In the genomic region with DNA sequence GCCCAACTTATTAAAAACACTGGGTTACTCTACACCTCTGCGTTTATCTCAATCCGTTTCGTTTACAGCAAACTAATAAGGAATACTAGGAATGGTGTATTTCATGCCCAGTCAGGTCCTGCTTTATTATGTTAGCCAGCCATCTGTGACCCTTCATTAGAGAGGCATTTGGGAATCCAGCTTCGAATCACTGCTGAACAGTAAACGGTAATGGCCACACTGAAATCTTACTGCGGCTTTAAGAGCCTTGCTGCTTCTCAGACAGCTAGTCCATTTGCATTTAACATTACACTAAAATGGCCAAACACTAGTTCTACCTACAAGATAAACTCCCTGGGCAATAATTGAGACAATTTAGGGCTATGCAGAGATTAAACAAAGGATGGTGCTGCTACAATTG, we compare ENCODE assay signal across 13 mouse cellular contexts. TPM values are rescaled to one million over a fixed set of nuclear protein-coding genes. Genes with fewer than 3 reads are reported as not detected.
DNase-seq lines count a peak whose midpoint lies in the region; ATAC-seq and TF ChIP-seq lines count a peak whose summit lies in the region.
"Had no signal": no experiment of that assay in that cellular context is flagged by ENCODE, and none has a peak within 500 bp of the region (broad histone marks: within the 10 kb centered on the region; RNA-seq: fewer than 3 reads in every experiment).

No protein-coding gene starts in this region.

- no peak for ATAC-seq in embryonic facial prominence, embryonic 14.5 days (ENCODE audit: low read depth)
- no peak for ATAC-seq in lung, embryonic 15.5 days (ENCODE audit: borderline replicate concordance, extremely low read depth, low FRiP score, low TSS enrichment)
- no peak for ATAC-seq in limb, embryonic 14.5 days (ENCODE audit: low FRiP score, low read depth)
- no peak for ATAC-seq in stomach, embryonic 15.5 days (ENCODE audit: insufficient read depth, low FRiP score, low read depth)

- no peaks in the 10 kb centered on the region for H3K4me1 ChIP-seq in embryonic facial prominence, embryonic 14.5 days (ENCODE audit: control insufficient read depth, insufficient read depth, low read length)
- peaks cover 12% of the 10 kb centered on the region for H3K4me1 ChIP-seq in embryonic facial prominence, embryonic 10.5 days
- H3K4me1 ChIP-seq in lung, embryonic 15.5 days, result peaks cover 6% of the 10 kb centered on the region
- 0 out of 2 replicates have a peak, but pooled peaks cover 4% of the 10 kb centered on the region for H3K4me1 ChIP-seq in limb, embryonic 14.5 days (ENCODE audit: control insufficient read depth, insufficient read depth, low read length)
- H3K4me1 ChIP-seq in stomach, embryonic 15.5 days, result 0 out of 2 replicates have a peak, but pooled peaks cover 4% of the 10 kb centered on the region

- H3K27me3 ChIP-seq in embryonic facial prominence, embryonic 14.5 days (replicated peaks; ENCODE audit: control insufficient read depth, insufficient read depth, low read length), result peaks cover 17% of the 10 kb centered on the region
- H3K27me3 ChIP-seq in embryonic facial prominence, embryonic 10.5 days (replicated peaks; ENCODE audit: low read depth, poor library complexity, severe bottlenecking), result peaks cover 41% of the 10 kb centered on the region
- H3K27me3 ChIP-seq in lung, embryonic 15.5 days, result peaks cover 9% of the 10 kb centered on the region
- H3K27me3 ChIP-seq in limb, embryonic 14.5 days (ENCODE audit: control insufficient read depth, insufficient read depth, low read length), result 0 out of 2 replicates have a peak, but pooled peaks cover 10% of the 10 kb centered on the region
- H3K27me3 ChIP-seq in stomach, embryonic 15.5 days (replicated peaks), result no peaks in the 10 kb centered on the region

- no peaks in the 10 kb centered on the region for H3K36me3 ChIP-seq in embryonic facial prominence, embryonic 14.5 days (ENCODE audit: control insufficient read depth, insufficient read depth, low read length)
- H3K36me3 ChIP-seq in embryonic facial prominence, embryonic 10.5 days (replicated peaks), result no peaks in the 10 kb centered on the region
- H3K36me3 ChIP-seq in lung, embryonic 15.5 days, result no peaks in the 10 kb centered on the region
- no peaks in the 10 kb centered on the region for H3K36me3 ChIP-seq in limb, embryonic 14.5 days (ENCODE audit: control insufficient read depth, insufficient read depth, low read length)
- H3K36me3 ChIP-seq in stomach, embryonic 15.5 days, result no peaks in the 10 kb centered on the region
- H3K36me3 ChIP-seq: limb, embryonic 15.5 days had no signal

- H3K9ac ChIP-seq in embryonic facial prominence, embryonic 14.5 days (ENCODE audit: low read depth, low read length), result no peak overlapping the region
- H3K9ac ChIP-seq in lung, embryonic 15.5 days, result no peak overlapping the region
- no peak overlapping the region for H3K9ac ChIP-seq in limb, embryonic 14.5 days (ENCODE audit: low read depth, low read length, severe bottlenecking)
- H3K9ac ChIP-seq in stomach, embryonic 15.5 days, result no peak overlapping the region
- H3K9ac ChIP-seq: limb, embryonic 15.5 days had no signal

- no peak for TF ChIP-seq POLR2A in limb, embryonic 14.5 days (IDR thresholded peaks at IDR 0.05; ENCODE audit: borderline replicate concordance, extremely low read depth, insufficient read depth, insufficient read length)

- no peak overlapping the region for H3K4me3 ChIP-seq in embryonic facial prominence, embryonic 14.5 days (ENCODE audit: low read depth, low read length)
- H3K4me3 ChIP-seq in embryonic facial prominence, embryonic 10.5 days, result no peak overlapping the region
- H3K4me3 ChIP-seq in lung, embryonic 15.5 days, result no peak overlapping the region
- no peak overlapping the region for H3K4me3 ChIP-seq in limb, embryonic 14.5 days (replicated peaks; ENCODE audit: low read length)
- H3K4me3 ChIP-seq in stomach, embryonic 15.5 days (replicated peaks), result no peak overlapping the region; the same call in 1 of the 2 replicates
- H3K4me3 ChIP-seq: limb, embryonic 15.5 days had no signal

- H3K9me3 ChIP-seq in embryonic facial prominence, embryonic 14.5 days (ENCODE audit: control insufficient read depth, low read length), result no peaks in the 10 kb centered on the region
- no peaks in the 10 kb centered on the region for H3K9me3 ChIP-seq in embryonic facial prominence, embryonic 10.5 days
- H3K9me3 ChIP-seq in lung, embryonic 15.5 days, result no peaks in the 10 kb centered on the region
- no peaks in the 10 kb centered on the region for H3K9me3 ChIP-seq in limb, embryonic 14.5 days (ENCODE audit: control insufficient read depth, low read length)
- no peaks in the 10 kb centered on the region for H3K9me3 ChIP-seq in stomach, embryonic 15.5 days
- H3K9me3 ChIP-seq: limb, embryonic 15.5 days had no signal

- DNase-seq in embryonic facial prominence, embryonic 14.5 days (ENCODE audit: low spot score), result no peak
- DNase-seq in embryonic facial prominence, embryonic 10.5 days (ENCODE audit: low spot score), result no peak
- no peak for DNase-seq in lung, postnatal 14 days
- no peak for DNase-seq in limb, embryonic 14.5 days (ENCODE audit: low spot score)
- no peak for DNase-seq in yolk sac, embryonic 10.5 days (ENCODE audit: low spot score)
- DNase-seq in spleen, postnatal 4 days (ENCODE audit: low spot score in 2 of 2), result no peak
- DNase-seq: heart, adult 18-20 months; kidney, postnatal 4 days; right cerebral cortex, postnatal 14 days; thymus, adult 2 months had no signal

- H3K4me2 ChIP-seq in embryonic facial prominence, embryonic 14.5 days (ENCODE audit: low read depth, low read length), result peak overlapping the region; percentile 96; the same call in 1 of the 2 replicates
- peak overlapping the region; percentile 77; the same call in 1 of the 2 replicates for H3K4me2 ChIP-seq in lung, embryonic 15.5 days
- 0 out of 2 replicates have a peak overlapping the region, but pooled peaks have one; percentile 3 for H3K4me2 ChIP-seq in limb, embryonic 14.5 days (replicated peaks; ENCODE audit: low read depth, low read length, severe bottlenecking)
- H3K4me2 ChIP-seq in stomach, embryonic 15.5 days, result peak overlapping the region; percentile 89
- H3K4me2 ChIP-seq: limb, embryonic 15.5 days had no signal

- 68% methylated on average over 6 of the region's 6 CpGs for WGBS in embryonic facial prominence, embryonic 14.5 days
- WGBS in embryonic facial prominence, embryonic 10.5 days, result 80% methylated on average over 6 of the region's 6 CpGs
- WGBS in lung, embryonic 15.5 days, result 79% methylated on average over 6 of the region's 6 CpGs
- 31% methylated on average over 6 of the region's 6 CpGs for WGBS in limb, embryonic 14.5 days
- 66% methylated on average over 6 of the region's 6 CpGs for WGBS in stomach, embryonic 15.5 days

- H3K27ac ChIP-seq in embryonic facial prominence, embryonic 14.5 days (replicated peaks; ENCODE audit: low read depth, low read length), result no peak overlapping the region
- no peak overlapping the region for H3K27ac ChIP-seq in embryonic facial prominence, embryonic 10.5 days (replicated peaks)
- H3K27ac ChIP-seq in lung, embryonic 15.5 days, result no peak overlapping the region
- H3K27ac ChIP-seq in limb, embryonic 14.5 days (replicated peaks; ENCODE audit: low read depth, low read length), result no peak overlapping the region
- H3K27ac ChIP-seq in stomach, embryonic 15.5 days, result no peak overlapping the region
- H3K27ac ChIP-seq: limb, embryonic 15.5 days had no signal

RNA-seq across cellular contexts. Expression of gene Arfgef3, which starts 1.7 kb away (rescaled TPM):
- polyA plus RNA-seq in embryonic facial prominence, embryonic 14.5 days (2014; fragmentation: Nextera tagmentation; extraction: Ambion mirVana), result 1.5 and 1.6 TPM in 2 replicates
- polyA plus RNA-seq in embryonic facial prominence, embryonic 10.5 days (2016; fragmentation: Nextera tagmentation; extraction: Ambion mirVana), result 0.50 and 0.55 TPM in 2 replicates
- 1.5 and 1.6 TPM in 2 replicates for polyA plus RNA-seq in lung, embryonic 15.5 days (2015; fragmentation: Nextera tagmentation; extraction: Ambion mirVana)
- 0.85 and 0.87 TPM in 2 replicates for polyA plus RNA-seq in limb, embryonic 14.5 days (2012; rRNA removed)
- 0.83 and 1.0 TPM in 2 replicates for polyA plus RNA-seq in limb, embryonic 14.5 days (2014; fragmentation: Nextera tagmentation; extraction: Ambion mirVana)
- 2.6 and 2.8 TPM in 2 replicates for polyA plus RNA-seq in stomach, embryonic 15.5 days (2015; fragmentation: Nextera tagmentation; extraction: Ambion mirVana)

RNA-seq across cellular contexts. Expression of gene Gm4922, which starts 44.5 kb away (rescaled TPM):
- 0.17 TPM in 1 of 2 replicates, not detected in the other for polyA plus RNA-seq in embryonic facial prominence, embryonic 14.5 days (2014; fragmentation: Nextera tagmentation; extraction: Ambion mirVana)
- not detected in 2 replicates for polyA plus RNA-seq in embryonic facial prominence, embryonic 10.5 days (2016; fragmentation: Nextera tagmentation; extraction: Ambion mirVana)
- 0.10 TPM in 1 of 2 replicates, not detected in the other for polyA plus RNA-seq in lung, embryonic 15.5 days (2015; fragmentation: Nextera tagmentation; extraction: Ambion mirVana)
- 0.04 TPM in 1 of 2 replicates, not detected in the other for polyA plus RNA-seq in limb, embryonic 14.5 days (2012; rRNA removed)
- polyA plus RNA-seq in limb, embryonic 14.5 days (2014; fragmentation: Nextera tagmentation; extraction: Ambion mirVana), result not detected in 2 replicates
- 0.13 and 0.34 TPM in 2 replicates for polyA plus RNA-seq in stomach, embryonic 15.5 days (2015; fragmentation: Nextera tagmentation; extraction: Ambion mirVana)
- polyA plus RNA-seq: limb, embryonic 15.5 days; thymus, adult 2 months had no signal

Comparison
In these comparisons a context has a peak if more than half of its experiments do, and no peak if none do; other contexts are left out.
1. H3K4me2 ChIP-seq: peak in every context shown above with its lines; median percentile 96 in embryonic facial prominence, embryonic 14.5 days; 89 in stomach, embryonic 15.5 days; 77 in lung, embryonic 15.5 days; 3 in limb, embryonic 14.5 days.